Mouse (Mus musculus) myocyte (in vitro differentiated cells): ENCODE data around the gene Tescl.

Source experiments
- E2F4 ChIP-seq: IDR thresholded peaks from one replicate; pipeline ENCODE4 v1.6.1; 2011; ENCODE audit warnings: mild to moderate bottlenecking, control low read depth, moderate library complexity; ENCODE audit not compliant: insufficient read depth
- MAX ChIP-seq: IDR thresholded peaks from one replicate; pipeline ENCODE4 v1.6.1; 2011; ENCODE audit warnings: low read depth, mild to moderate bottlenecking, control low read depth
- MYOG ChIP-seq, 3 experiments: IDR thresholded peaks; one replicate each; pipeline ENCODE4 v1.6.1; 2011; ENCODE audit warnings: control low read depth in 2 of 3, low read depth in 2 of 3, mild to moderate bottlenecking in 2 of 3; ENCODE audit not compliant: insufficient read length in 2 of 3, control insufficient read depth in 1 of 3, insufficient read depth in 1 of 3
- POLR2A ChIP-seq: IDR thresholded peaks from one replicate; pipeline ENCODE4 v1.6.1; 2011; ENCODE audit warnings: low read depth, mild to moderate bottlenecking, control low read depth, moderate library complexity; ENCODE audit not compliant: insufficient read length
- POLR2AphosphoS2 ChIP-seq: IDR thresholded peaks from one replicate; pipeline ENCODE4 v1.6.1; 2011; ENCODE audit warnings: low read depth, control low read depth; ENCODE audit not compliant: insufficient read length
- TCF12 ChIP-seq: IDR thresholded peaks from one replicate; pipeline ENCODE4 v1.6.1; 2011; ENCODE audit warnings: mild to moderate bottlenecking, control low read depth; ENCODE audit not compliant: poor library complexity, insufficient read depth, severe bottlenecking

DNA sequence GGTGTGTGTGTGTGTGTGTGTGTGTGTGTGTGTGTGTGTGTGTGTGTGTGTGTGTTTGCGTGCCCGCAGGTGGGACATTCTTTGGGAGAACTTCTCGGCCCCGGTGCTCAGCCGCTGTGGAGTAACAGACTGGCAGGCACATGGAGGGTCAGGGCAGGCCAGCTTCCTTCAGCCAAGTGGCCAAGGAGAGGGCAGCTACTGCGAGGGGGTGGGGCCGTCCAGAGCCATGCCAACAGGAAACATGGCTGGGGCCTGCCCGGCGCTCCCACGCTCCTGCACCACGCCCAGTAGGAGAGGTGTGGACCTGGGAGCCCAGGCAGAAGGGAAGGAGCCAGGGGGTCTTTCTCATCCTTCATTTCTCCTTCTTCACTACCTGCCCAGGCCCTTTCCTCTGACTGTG, 38.6 kb upstream of the Tescl start:
- no peak for TF ChIP-seq E2F4
- TF ChIP-seq POLR2A: peak; percentile 78
- peak in 1 of 3 experiments; percentile 32 for TF ChIP-seq MYOG (IDR thresholded peaks at IDR 0.05; ENCODE audit: control insufficient read depth in 1 of 3, insufficient read depth in 1 of 3, insufficient read length in 2 of 3, low read depth in 2 of 3)
- TF ChIP-seq POLR2AphosphoS2: peak; percentile 66
- TF ChIP-seq MAX: no peak
- TF ChIP-seq TCF12: no peak
